Mouse (Mus musculus): ENCODE data around the gene Exosc8.

- TF ChIP-seq POLR2A (IDR thresholded peaks at IDR 0.05; ENCODE audit: low read depth, low read length) (peak; percentile 22; the same call in 1 of the 2 replicates), CTCF (IDR thresholded peaks at IDR 0.05; ENCODE audit: extremely low read depth, insufficient read depth, insufficient read length, insufficient replicate concordance) (no peak)
Observed at GRCm38 (mm10) chr3:54692202-54693055, 42.8 kb downstream of the Exosc8 start, which contains the start of gene Supt20.

Data from spleen, adult 2 months (tissue).